Mouse (Mus musculus): ENCODE data around the gene Spns2. TPM values are rescaled to one million over a fixed set of nuclear protein-coding genes. Genes with fewer than 3 reads are reported as not detected.
A peak's percentile ranks its signal among the peaks of the same experiment; 100 is the strongest.

Gene Spns2
- polyA plus RNA-seq, 1 experiment from 2014 or later: 2.4 TPM

DNA sequence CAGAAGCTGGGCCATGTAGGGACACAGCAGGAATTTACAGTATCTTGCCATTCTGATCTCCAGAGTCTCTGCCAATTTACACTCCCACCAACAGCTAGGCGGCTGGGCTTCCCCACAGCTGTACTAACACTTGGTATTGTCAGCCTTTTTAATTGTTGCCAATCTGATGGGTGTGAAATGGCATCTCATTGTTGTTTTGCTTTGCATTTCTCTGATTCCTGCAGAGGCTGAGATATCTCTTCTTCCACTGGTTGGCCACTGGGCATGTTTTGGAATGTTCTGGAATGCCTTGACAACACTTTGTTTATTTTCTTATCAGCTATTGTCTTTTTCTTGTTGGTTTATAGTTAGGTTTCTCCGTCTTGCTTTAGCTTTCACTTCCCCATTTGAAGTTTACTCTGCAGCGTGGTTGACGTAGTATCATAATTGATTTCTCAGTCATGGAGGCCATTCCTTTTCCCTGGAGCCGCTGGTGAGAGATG is 28.2 kb downstream of the Spns2 start:
- no peak overlapping the region for H3K27ac ChIP-seq (ENCODE audit: low read depth, low read length)
- no peaks in the 10 kb centered on the region for H3K27me3 ChIP-seq (ENCODE audit: control insufficient read depth, insufficient read depth, low read length)
- no peak for ATAC-seq (ENCODE audit: low FRiP score, low TSS enrichment)
- H3K4me3 ChIP-seq (ENCODE audit: low read length): no peak overlapping the region
- H3K9me3 ChIP-seq (ENCODE audit: control insufficient read depth, low read length): no peaks in the 10 kb centered on the region
- peaks cover 7% of the 10 kb centered on the region for H3K4me1 ChIP-seq (ENCODE audit: control insufficient read depth, insufficient read depth, low read length)
- H3K9ac ChIP-seq (ENCODE audit: low read depth, low read length): no peak overlapping the region
- WGBS: 59% methylated on average over 5 of the region's 5 CpGs
- H3K4me2 ChIP-seq (replicated peaks; ENCODE audit: low read depth, low read length): no peak overlapping the region
- no peaks in the 10 kb centered on the region for H3K36me3 ChIP-seq (ENCODE audit: control insufficient read depth, insufficient read depth, low read length)

DNA sequence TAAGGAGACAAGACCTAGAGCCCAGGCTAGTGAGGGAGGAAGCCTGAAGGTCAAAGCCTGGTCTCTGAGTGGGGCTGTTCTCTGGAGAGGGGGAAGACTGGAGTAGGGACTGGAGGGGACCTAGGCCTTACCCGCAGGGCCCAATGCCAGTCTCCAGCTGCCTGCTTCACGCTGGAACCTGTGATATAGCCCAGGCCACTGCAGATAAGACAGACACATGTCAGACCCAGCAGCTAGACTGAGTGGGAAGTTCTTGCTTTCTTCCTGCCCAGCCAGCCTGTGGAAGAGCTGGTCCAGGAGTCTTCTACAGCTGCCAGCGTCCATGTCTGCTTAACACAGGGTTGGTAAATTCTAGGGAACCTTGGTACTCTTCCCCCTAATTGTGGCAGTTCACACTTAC is 31.2 kb downstream of the Spns2 start:
- no peaks in the 10 kb centered on the region for H3K36me3 ChIP-seq (ENCODE audit: control insufficient read depth, insufficient read depth, low read length)
- no peaks in the 10 kb centered on the region for H3K4me1 ChIP-seq (ENCODE audit: control insufficient read depth, insufficient read depth, low read length)
- H3K27ac ChIP-seq (ENCODE audit: low read depth, low read length): peak overlapping the region; percentile 48; the same call in 1 of the 2 replicates
- 79% methylated on average over 3 of the region's 3 CpGs for WGBS
- no peak overlapping the region for H3K4me2 ChIP-seq (replicated peaks; ENCODE audit: low read depth, low read length)
- H3K9me3 ChIP-seq (ENCODE audit: control insufficient read depth, low read length): no peaks in the 10 kb centered on the region
- no peak overlapping the region for H3K9ac ChIP-seq (ENCODE audit: low read depth, low read length)
- no peak overlapping the region for H3K4me3 ChIP-seq (ENCODE audit: low read length)
- ATAC-seq (ENCODE audit: low FRiP score, low TSS enrichment): no peak
- no peaks in the 10 kb centered on the region for H3K27me3 ChIP-seq (ENCODE audit: control insufficient read depth, insufficient read depth, low read length)

DNA sequence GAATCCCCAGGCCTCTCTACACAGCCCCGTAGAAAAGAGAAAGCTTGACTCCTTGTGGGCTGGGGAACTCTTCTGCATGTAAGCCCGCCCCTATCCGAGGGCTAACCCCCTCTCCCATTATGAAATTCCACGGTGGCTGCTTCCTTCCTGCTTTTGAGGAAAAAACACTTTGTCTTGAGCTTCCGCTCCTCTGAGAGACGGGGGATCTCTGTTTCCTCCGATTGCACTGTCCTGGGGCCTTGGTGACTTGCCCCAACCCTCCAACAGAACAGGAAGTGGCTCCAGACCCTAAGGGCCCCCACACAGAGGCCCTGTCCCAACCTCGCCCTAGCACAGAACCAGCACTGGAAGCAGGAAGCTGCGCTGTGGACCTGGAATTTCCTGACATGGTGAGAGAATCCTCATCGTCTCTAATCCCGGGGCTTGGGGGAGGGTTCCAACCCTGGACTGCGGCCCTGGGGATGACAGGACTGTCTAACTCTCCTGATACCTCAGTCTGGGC is 31.7 kb downstream of the Spns2 start:
- Histone ChIP-seq H3K36me3 (ENCODE audit: control insufficient read depth, insufficient read depth, low read length) (no peaks in the 10 kb centered on the region), H3K4me3 (ENCODE audit: low read length) (no peak overlapping the region), H3K9ac (ENCODE audit: low read depth, low read length) (no peak overlapping the region), H3K4me2 (replicated peaks; ENCODE audit: low read depth, low read length) (no peak overlapping the region), H3K9me3 (ENCODE audit: control insufficient read depth, low read length) (no peaks in the 10 kb centered on the region), H3K27me3 (ENCODE audit: control insufficient read depth, insufficient read depth, low read length) (no peaks in the 10 kb centered on the region), H3K4me1 (ENCODE audit: control insufficient read depth, insufficient read depth, low read length) (no peaks in the 10 kb centered on the region), H3K27ac (ENCODE audit: low read depth, low read length) (peak overlapping the region; percentile 48; the same call in 1 of the 2 replicates)
- peak; percentile 63; the same call in 1 of the 2 replicates for ATAC-seq (ENCODE audit: low FRiP score, low TSS enrichment)
- 64% methylated on average over 12 of the region's 12 CpGs for WGBS

DNA sequence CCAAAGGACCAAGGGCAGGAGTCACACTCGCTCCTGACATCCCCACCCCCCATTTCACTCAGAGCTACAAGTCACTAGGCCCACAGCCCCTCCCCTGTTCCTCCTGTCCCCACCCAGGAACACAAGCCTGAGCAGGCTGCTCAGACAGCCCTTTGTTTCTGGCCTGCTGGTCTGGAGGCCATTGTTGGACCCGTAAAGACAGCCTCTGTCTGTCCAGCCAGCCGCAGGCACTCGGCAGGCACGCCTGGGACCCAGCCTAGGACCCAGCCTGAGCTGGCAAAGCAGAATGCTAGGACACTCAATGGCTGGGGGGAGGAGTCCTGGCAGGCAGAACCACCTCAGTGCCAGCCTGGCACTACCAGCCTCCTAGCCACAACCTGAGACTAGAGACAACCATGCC is 34.0 kb downstream of the Spns2 start:
- 79% methylated on average over 5 of the region's 5 CpGs for WGBS
- no peaks in the 10 kb centered on the region for H3K9me3 ChIP-seq (ENCODE audit: control insufficient read depth, low read length)
- no peak overlapping the region for H3K4me2 ChIP-seq (replicated peaks; ENCODE audit: low read depth, low read length)
- no peak for ATAC-seq (ENCODE audit: low FRiP score, low TSS enrichment)
- H3K36me3 ChIP-seq (ENCODE audit: control insufficient read depth, insufficient read depth, low read length): peaks cover 21% of the 10 kb centered on the region
- H3K4me1 ChIP-seq (ENCODE audit: control insufficient read depth, insufficient read depth, low read length): no peaks in the 10 kb centered on the region
- H3K4me3 ChIP-seq (ENCODE audit: low read length): no peak overlapping the region
- H3K27me3 ChIP-seq (ENCODE audit: control insufficient read depth, insufficient read depth, low read length): no peaks in the 10 kb centered on the region
- H3K9ac ChIP-seq (ENCODE audit: low read depth, low read length): no peak overlapping the region
- no peak overlapping the region for H3K27ac ChIP-seq (ENCODE audit: low read depth, low read length)

DNA sequence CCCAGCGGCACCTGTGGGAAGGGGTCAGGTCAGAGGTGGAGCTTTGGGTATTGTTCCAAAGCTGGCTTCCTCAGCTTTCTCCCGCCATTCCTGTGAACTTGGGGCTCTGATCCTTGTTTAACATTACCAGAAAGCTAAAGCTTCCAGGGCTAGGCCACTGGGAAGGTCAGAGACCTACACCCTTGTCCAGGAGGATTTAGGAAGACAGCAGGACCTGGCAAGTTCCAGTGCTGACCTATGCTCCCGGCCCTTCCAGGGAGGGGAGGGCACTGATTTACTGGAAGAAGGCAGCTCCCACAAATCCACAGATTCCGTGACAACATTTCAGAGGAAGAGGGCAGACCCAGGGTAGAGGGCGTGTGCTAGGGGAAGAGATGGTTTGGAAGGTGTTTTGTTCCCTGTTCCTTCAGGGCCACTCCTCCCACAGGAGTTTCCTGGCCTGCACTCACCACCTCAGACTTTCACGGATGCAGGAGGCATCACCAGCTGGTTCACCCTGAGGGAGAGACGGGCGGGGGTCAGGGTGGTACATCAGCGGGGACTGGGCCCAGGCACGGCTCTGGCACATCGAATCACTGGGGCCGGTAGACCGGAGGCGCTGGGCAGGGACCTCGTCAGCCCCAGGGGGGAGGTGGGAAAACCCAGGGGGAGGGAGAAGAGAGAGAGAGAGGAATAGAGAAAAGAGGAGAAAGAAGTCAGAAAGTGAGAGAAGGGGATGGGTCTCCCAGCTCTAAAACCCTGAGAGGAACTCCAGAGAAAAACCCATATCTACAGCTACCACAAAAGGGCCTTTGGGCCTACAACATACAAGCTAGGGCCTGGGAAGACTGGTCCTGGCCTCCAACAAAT is 36.4 kb downstream of the Spns2 start:
- WGBS: 45% methylated on average over 15 of the region's 15 CpGs
- Histone ChIP-seq H3K4me2 (replicated peaks; ENCODE audit: low read depth, low read length) (no peak overlapping the region), H3K27me3 (ENCODE audit: control insufficient read depth, insufficient read depth, low read length) (no peaks in the 10 kb centered on the region), H3K4me1 (ENCODE audit: control insufficient read depth, insufficient read depth, low read length) (no peaks in the 10 kb centered on the region), H3K9me3 (ENCODE audit: control insufficient read depth, low read length) (no peaks in the 10 kb centered on the region), H3K9ac (ENCODE audit: low read depth, low read length) (no peak overlapping the region), H3K4me3 (ENCODE audit: low read length) (no peak overlapping the region), H3K27ac (ENCODE audit: low read depth, low read length) (no peak overlapping the region), H3K36me3 (ENCODE audit: control insufficient read depth, insufficient read depth, low read length) (peaks cover 44% of the 10 kb centered on the region)
- no peak for ATAC-seq (ENCODE audit: low FRiP score, low TSS enrichment)

DNA sequence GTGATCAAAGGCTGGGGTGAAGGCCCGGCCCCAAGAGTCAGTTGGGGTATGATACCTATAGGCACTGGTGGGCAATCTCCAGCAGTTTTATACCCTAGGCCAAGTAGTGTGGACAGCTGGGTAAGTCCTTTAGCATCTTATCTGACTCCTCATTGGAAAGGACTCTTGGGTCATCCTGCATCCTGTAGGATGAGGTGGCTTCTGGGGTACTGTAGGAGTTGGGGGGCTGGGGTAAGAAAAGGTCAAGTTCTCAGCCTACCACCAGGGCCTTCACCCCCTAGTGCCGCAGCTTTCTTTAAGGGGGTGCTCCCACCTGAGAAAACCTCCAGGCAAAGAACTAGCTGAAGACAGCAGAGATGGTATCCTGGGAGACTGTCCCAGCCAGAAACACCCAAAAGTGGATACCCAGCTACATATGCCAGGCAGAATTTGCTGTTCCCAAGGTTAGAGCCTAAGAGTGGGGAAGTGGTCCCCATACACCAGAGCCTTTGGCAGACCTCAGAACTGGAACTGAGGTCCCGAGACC is 37.5 kb downstream of the Spns2 start:
- no peak overlapping the region for H3K4me2 ChIP-seq (replicated peaks; ENCODE audit: low read depth, low read length)
- no peaks in the 10 kb centered on the region for H3K9me3 ChIP-seq (ENCODE audit: control insufficient read depth, low read length)

DNA sequence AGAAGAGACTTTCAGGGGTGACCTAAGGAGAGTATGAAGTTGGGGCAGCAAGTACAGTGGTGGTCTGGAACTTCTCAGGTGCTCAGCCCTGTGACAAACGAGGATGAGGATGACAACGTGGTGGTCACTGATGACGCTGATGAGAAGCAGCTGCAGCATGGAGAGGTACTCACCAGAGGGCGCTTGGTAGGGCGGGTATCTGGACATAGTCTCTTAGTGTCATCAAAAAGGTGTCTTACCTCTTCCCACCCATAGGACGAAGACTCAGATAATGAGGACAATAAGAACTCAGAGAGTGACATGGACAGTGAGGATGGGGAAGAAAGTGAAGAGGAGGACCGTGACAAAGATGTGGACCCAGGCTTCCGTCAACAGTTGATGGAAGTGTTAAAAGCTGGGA is 42.2 kb downstream of the Spns2 start:
- no peak for ATAC-seq (ENCODE audit: low FRiP score, low TSS enrichment)
- H3K4me3 ChIP-seq (ENCODE audit: low read length): no peak overlapping the region
- no peak overlapping the region for H3K4me2 ChIP-seq (replicated peaks; ENCODE audit: low read depth, low read length)
- peaks cover 1% of the 10 kb centered on the region for H3K4me1 ChIP-seq (ENCODE audit: control insufficient read depth, insufficient read depth, low read length)
- H3K27ac ChIP-seq (ENCODE audit: low read depth, low read length): no peak overlapping the region
- H3K9ac ChIP-seq (ENCODE audit: low read depth, low read length): no peak overlapping the region
- 86% methylated on average over 8 of the region's 8 CpGs for WGBS
- H3K36me3 ChIP-seq (ENCODE audit: control insufficient read depth, insufficient read depth, low read length): peaks cover 100% of the 10 kb centered on the region
- no peaks in the 10 kb centered on the region for H3K27me3 ChIP-seq (ENCODE audit: control insufficient read depth, insufficient read depth, low read length)
- H3K9me3 ChIP-seq (ENCODE audit: control insufficient read depth, low read length): no peaks in the 10 kb centered on the region

More for the DNA sequence above, 37.5 kb downstream of the Spns2 start:
- no peak overlapping the region for H3K27ac ChIP-seq (ENCODE audit: low read depth, low read length)
- no peak overlapping the region for H3K4me3 ChIP-seq (ENCODE audit: low read length)
- H3K27me3 ChIP-seq (ENCODE audit: control insufficient read depth, insufficient read depth, low read length): no peaks in the 10 kb centered on the region
- peaks cover 56% of the 10 kb centered on the region for H3K36me3 ChIP-seq (ENCODE audit: control insufficient read depth, insufficient read depth, low read length)
- no peaks in the 10 kb centered on the region for H3K4me1 ChIP-seq (ENCODE audit: control insufficient read depth, insufficient read depth, low read length)
- ATAC-seq (ENCODE audit: low FRiP score, low TSS enrichment): no peak
- no peak overlapping the region for H3K9ac ChIP-seq (ENCODE audit: low read depth, low read length)
- 82% methylated on average over 3 of the region's 3 CpGs for WGBS

DNA sequence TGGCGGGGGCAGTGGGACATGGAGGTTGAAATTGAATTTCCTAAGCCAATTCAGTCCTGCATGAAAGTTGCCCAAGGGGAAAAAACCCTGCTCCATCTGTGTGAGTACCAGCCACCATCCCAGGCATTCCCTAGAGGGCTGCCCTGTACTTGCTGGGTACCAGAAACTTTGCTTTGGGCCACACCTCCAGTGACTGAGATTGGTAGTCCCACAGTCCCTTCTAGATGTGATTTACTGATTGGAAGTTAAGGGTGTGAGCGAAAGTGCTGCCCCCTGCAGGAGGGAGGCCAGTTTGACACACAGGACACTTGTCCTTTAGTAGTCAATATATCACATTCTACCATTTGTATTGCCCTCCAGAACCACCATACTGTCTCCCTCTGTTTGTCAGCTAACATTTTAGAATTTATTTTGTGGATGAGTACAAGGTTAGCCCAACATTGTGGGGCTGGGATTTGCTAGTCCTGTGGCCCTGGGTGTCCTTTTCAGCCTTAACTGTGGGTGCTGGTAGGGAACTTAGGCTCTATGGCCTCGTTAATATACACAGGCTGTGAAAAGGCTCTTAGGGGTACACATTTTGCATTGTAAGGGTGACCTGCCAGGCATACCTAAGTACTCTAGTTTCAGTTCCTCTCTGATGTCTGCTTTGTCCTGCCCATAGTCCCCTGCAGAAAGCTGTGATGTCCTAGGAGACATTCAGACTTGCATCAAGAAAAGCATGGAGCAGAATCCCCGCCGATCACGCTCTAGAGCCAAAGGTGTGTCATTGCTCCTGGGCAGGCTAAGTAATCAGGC is 43.2 kb downstream of the Spns2 start:
- Histone ChIP-seq H3K4me3 (ENCODE audit: low read length) (no peak overlapping the region), H3K27me3 (ENCODE audit: control insufficient read depth, insufficient read depth, low read length) (no peaks in the 10 kb centered on the region), H3K9me3 (ENCODE audit: control insufficient read depth, low read length) (no peaks in the 10 kb centered on the region), H3K9ac (ENCODE audit: low read depth, low read length) (no peak overlapping the region), H3K4me2 (replicated peaks; ENCODE audit: low read depth, low read length) (no peak overlapping the region), H3K36me3 (ENCODE audit: control insufficient read depth, insufficient read depth, low read length) (peaks cover 93% of the 10 kb centered on the region), H3K4me1 (ENCODE audit: control insufficient read depth, insufficient read depth, low read length) (peaks cover 7% of the 10 kb centered on the region), H3K27ac (ENCODE audit: low read depth, low read length) (no peak overlapping the region)
- ATAC-seq (ENCODE audit: low FRiP score, low TSS enrichment): no peak
- 88% methylated on average over 6 of the region's 6 CpGs for WGBS
